Mouse (Mus musculus) MEL-GATA-1-ER (cell line): Measurements from ENCODE around the gene Itpkb.
A peak's percentile ranks its signal among the peaks of the same experiment; 100 is the strongest.
"Not testable (repeated sequence)": the region's sequence is repeated elsewhere in the genome, so short reads cannot be mapped to it uniquely, and the experiment has no call there.

Experiments used
- DNase-seq: peaks from one replicate; pipeline ENCODE4 v3.0.0-alpha.2; 2012; ENCODE audit warnings: low read depth; ENCODE audit errors: extremely low read depth

Itpkb gene

GRCm38 (mm10) chr1:180367626-180368025, 37.3 kb downstream of the Itpkb start:
- DNase-seq, result no peak

GRCm38 (mm10) chr1:180368112-180368511, 37.8 kb downstream of the Itpkb start:
- DNase-seq, result no peak

GRCm38 (mm10) chr1:180368646-180369045, 38.4 kb downstream of the Itpkb start:
- DNase-seq, result no peak

- no peak for DNase-seq
Observed at GRCm38 (mm10) chr1:180370858-180371652, 40.8 kb downstream of the Itpkb start.

GRCm38 (mm10) chr1:180372258-180372657, 42.0 kb downstream of the Itpkb start:
- not testable (repeated sequence) for DNase-seq

- DNase-seq, result no peak
Observed at GRCm38 (mm10) chr1:180376598-180376997, 46.3 kb downstream of the Itpkb start.

GRCm38 (mm10) chr1:180379559-180379958, 49.3 kb downstream of the Itpkb start:
- DNase-seq, result no peak

GRCm38 (mm10) chr1:180382358-180382757, 52.1 kb downstream of the Itpkb start:
- DNase-seq, result no peak

- no peak for DNase-seq
Observed at GRCm38 (mm10) chr1:180383884-180384283, 53.6 kb downstream of the Itpkb start.

GRCm38 (mm10) chr1:180384486-180384885, 54.2 kb downstream of the Itpkb start:
- DNase-seq, result no peak

GRCm38 (mm10) chr1:180385308-180385707, 55.0 kb downstream of the Itpkb start:
- DNase-seq, result no peak

GRCm38 (mm10) chr1:180386951-180387749, 56.9 kb downstream of the Itpkb start:
- DNase-seq, result peak; percentile 83

- no peak for DNase-seq
Observed at GRCm38 (mm10) chr1:180387750-180388480, 57.6 kb downstream of the Itpkb start.

- DNase-seq, result no peak
Observed at GRCm38 (mm10) chr1:180388481-180388880, 58.2 kb downstream of the Itpkb start.

- not testable (repeated sequence) for DNase-seq
Observed at GRCm38 (mm10) chr1:180389213-180389760, 59.0 kb downstream of the Itpkb start.

- no peak for DNase-seq
Observed at GRCm38 (mm10) chr1:180390321-180390731, 60.0 kb downstream of the Itpkb start.

GRCm38 (mm10) chr1:180390746-180391574, 60.7 kb downstream of the Itpkb start:
- DNase-seq, result peak; percentile 96

- DNase-seq, result no peak
Observed at GRCm38 (mm10) chr1:180391575-180391945, 61.3 kb downstream of the Itpkb start.

GRCm38 (mm10) chr1:180392137-180392798, 62.0 kb downstream of the Itpkb start:
- no peak for DNase-seq
